Mouse (Mus musculus): ENCODE data around the gene Myl6. TPM values are rescaled to one million over a fixed set of nuclear protein-coding genes. Genes with fewer than 3 reads are reported as not detected.

The Myl6 gene
- total RNA-seq (2021), result 100 to 1,000 TPM; 739 to 765 TPM
- long read RNA-seq, experiment 1, transcript Myl6-206 (7 exons, 691 nt), result minor isoform, 199 of 702 reads
- long read RNA-seq, experiment 1, transcript Myl6-209 (1 exons, 3,040 nt), result minor isoform, 30 of 702 reads
- long read RNA-seq, experiment 1, transcript Myl6-201 (6 exons, 665 nt), result major isoform, 373 of 702 reads
- long read RNA-seq, experiment 1, transcript Myl6-202 (5 exons, 1,668 nt), result minor isoform, 11 of 702 reads
- long read RNA-seq, experiment 1, partial matches to known transcripts, result 54 of 702 reads
- long read RNA-seq, experiment 1, other reads (novel, unspliced or antisense), result 18 of 702 reads
- long read RNA-seq, experiment 2, transcript Myl6-202 (5 exons, 1,668 nt), result minor isoform, 5 of 566 reads
- long read RNA-seq, experiment 2, transcript Myl6-209 (1 exons, 3,040 nt), result minor isoform, 14 of 566 reads
- long read RNA-seq, experiment 2, transcript Myl6-206 (7 exons, 691 nt), result minor isoform, 171 of 566 reads
- long read RNA-seq, experiment 2, transcript Myl6-201 (6 exons, 665 nt), result major isoform, 287 of 566 reads
- long read RNA-seq, experiment 2, partial matches to known transcripts, result 61 of 566 reads
- long read RNA-seq, experiment 2, other reads (novel, unspliced or antisense), result 18 of 566 reads

DNA sequence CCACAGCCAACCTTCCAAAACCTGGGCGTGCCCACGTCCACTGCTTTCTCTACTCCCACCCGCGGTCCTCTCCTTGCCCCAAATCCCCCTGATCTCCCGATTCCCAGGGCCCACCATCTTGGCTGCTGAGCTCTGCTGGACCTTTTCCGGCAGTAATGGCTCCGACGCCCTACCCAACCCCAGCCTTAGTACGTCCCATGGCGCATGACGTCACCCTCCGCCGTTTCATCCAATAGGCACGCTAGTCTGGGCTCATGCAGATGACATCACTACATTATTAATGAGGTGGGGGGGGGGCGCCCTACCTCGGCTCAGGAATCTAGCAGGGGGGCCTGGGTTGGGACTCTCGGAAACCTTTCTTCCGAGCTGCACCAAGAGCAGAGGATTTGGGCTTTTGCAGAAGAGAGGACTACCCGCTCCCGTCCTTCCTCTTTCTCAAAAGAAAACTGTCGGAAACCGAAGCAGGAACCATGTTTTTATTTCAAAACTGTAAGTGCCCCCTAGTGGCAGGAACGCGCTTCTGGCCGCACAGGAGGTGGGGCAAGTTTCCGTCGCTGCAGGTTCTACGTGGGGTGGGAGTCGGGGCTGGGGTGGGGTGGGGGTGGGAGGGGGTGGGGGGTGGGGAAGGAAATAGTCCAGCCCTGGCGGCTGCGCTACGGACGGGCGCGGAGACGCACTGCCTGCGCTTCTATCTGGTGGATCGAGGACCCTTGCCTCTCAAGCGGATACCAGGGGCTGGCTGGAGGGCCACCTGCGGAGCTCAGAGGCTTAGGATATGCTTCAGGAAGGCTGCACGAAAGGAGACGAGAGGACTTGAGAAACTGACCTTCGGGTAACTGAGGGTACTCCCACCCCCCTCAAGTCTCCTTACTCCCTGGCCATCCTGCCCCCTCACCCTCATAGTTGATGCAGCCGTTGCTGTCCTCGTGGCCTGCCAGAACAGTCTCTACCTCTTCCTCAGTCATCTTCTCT is at the start of gene Myl6:
Myl6 (minus strand) TSS at position 451 of the 972 bp plus-strand sequence.
- DNase-seq, result peak; percentile 98

DNA sequence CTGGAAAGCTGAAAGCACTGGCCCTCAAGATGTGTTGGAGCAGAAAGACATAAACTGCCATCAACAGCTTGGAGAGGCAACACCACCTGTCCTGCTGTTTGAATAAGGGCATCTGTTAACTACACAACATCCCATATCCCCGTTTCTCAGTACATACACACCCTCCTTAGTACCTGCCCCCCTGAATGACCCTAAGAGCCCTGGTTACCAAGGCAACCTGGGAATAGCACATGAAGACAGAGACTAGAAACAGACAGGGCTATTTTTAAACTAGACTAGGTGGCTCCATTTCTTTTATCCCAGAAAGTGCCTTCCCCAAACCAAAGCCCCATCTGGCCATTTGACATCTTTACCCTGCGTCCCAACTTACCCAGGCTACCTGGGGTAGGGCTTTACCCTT is 49.2 kb upstream of the Myl6 start:
- DNase-seq, result no peak

DNA sequence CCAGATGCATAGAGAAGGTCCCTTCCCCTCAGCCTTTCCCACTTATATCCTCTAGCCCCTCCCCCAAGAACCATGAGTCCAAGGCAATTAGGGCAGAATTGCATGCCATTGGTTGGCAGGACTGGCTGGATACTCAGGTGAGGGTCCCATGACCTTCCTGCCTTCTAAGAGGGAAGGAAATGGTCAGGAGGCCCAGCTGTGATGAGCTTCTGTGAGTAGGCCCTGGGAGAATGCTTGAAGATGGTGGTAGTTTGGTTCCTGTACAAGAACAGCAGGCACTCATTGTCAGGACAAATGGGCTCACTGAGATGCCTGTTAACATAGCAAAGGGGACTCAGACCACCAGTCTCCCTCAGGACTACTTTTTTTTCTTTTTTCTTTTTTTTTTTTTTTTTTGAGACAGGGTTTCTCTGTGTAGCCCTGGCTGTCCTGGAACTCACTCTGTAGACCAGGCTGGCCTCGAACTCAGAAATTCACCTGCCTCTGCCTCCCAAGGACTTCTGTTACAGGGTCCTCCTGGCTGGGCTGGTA is 44.5 kb upstream of the Myl6 start:
- DNase-seq, result no peak

DNA sequence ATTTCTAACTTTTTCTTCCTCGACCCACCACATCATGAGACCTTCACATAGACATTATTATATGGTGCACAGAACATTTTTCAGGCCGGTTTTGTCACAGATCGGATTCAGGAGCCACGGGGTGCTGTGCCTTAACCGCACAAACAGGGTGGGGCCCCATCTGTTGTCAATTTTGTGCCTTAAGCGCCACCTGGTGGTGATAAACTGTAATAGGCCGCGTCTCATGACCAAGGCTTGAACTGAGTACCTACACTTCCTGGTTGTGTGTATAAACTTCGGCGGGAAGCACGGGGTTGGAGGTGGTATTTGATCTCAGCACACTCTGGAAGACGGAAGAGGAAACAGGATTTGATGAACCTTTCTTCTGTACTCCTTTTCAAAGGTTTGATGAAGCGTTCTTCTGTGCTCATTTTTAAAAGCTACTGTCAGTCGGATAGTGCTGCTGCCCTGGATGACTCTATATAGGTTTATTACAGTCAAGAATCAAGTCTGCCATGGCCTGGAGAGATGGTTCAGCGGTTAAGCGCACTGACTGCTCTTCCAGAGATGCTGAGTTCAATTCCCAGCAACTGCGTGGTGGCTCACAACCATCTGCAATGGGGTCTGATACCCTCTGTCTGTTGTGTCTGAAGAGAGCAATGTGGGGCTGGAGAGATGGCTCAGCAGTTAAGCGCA is 42.5 kb upstream of the Myl6 start:
- DNase-seq, result peak; percentile 87

DNA sequence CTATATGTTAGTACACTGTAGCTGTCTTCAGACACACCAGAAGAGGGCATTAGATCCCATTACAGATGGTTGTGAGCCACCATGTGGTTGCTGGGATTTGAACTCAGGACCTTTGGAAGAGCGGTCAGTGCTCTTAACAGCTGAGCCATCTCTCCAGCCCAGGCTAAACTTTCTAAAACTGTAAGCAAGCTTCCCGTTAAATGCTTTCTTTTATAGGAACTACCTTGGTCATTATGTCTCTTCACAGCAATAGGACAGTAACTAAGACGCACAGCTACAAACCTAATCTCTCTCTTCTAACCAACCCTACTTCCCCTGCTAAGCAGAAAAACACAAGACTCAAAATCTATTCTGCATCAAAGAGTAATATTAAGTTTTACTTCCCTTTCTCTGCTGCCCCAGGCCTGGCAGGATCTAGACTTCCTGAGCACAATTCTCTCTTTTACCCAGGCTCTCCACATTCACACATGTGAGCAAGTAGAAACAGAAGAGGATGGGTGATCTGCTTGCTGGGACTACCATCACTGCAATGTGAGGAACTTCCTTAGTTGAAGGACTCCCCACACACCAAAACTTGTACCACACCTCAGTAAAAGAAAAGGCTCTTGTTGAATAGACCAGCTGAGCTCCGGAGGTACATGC is 41.8 kb upstream of the Myl6 start:
- no peak for DNase-seq

DNA sequence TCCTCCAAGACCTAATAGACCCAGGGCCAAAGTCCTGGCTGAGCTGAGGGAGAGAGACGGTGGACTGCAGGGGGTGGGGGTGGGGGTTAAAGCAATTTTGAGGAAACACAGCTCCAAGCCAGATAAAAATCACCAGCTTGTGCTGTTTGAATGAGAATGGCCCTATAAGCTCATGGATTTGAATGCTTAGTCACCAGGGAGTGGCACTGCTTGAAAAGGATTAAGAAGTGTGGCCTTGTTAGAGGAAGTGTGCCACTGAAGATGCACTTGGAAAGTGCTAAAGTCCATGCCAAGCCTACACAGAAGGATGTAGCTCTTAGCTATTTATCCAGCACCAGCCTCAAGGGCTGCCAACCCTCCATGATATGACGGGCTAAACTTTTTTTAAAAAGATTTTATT is 41.3 kb upstream of the Myl6 start:
- DNase-seq, result no peak

DNA sequence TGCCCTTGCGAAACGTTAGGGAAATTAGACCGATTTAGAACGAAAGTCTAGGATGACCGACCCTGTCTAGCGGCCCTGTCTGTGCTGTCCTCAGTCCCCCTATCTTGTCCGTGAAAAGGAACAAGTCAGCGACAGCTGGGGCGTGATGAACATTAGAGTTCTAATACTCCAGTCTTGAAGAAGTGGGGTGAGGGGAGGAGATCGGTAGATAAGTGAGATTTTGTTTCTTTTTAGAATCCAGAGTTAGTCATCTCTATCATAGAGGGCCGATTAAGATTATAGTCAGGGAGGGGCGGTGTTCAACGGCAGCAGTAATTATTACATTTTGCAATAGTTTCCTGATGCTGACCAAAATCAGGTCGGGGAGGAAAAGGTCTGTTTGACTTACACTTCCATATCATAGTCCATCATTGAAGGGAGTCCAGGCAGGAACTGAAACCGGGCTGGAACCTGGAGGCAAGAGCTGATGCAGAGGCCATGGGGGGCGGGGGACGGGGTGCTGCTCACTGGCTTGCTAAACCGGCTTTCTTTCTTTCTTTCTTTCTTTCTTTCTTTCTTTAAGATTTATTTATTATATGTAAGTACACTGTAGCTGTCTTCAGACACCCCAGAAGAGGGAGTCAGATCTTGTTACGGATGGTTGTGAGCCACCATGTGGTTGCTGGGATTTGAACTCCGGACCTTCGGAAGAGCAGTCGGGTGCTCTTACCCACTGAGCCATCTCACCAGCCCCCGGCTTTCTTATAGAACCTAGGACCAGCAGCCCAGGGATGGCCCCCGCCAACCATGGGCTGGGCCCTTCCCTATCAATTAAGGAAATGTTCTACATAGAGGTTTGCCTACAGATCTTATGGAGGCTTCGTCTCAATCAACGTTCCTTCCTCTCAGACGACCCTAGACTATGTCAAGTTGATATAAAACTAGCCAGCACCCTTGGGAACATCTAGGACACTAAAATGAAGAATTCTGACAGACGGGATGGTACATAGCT is 32.7 kb upstream of the Myl6 start:
- no peak for DNase-seq

DNA sequence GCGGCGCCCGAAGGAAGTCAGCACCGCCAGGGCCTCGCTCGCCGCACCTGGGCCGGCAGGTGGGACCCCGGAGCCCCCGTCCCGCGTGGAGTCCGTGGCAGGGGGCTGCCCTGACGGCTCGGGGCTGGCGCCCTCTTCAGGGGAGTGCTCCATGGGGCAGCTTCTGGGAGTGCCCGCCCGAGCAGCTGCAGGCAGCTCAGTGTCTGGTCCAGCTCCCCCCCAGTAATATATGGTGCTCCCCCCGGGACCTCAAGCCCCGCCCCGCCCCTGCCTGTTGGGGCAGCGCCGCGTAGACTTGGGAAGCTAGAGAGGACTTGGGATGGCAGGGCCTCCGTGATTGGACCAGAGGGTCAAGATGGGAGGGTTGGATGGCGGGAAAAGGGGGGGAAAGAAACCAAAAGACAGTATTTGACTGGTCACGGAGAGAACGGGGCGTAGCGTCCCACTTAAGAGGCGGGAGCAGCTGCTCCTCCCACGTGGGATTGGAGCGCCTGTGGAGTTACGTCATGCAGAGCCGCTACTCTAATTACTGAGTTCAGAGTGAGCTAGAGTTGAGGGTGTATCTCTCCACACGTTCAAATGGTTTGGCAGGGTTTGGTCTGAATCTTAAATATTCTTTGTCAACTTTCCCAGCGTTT is 31.8 kb upstream of the Myl6 start, which contains the start of gene Esyt1:
Esyt1 (minus strand) TSS at position 201 of the 638 bp plus-strand sequence.
- peak; percentile 93 for DNase-seq

DNA sequence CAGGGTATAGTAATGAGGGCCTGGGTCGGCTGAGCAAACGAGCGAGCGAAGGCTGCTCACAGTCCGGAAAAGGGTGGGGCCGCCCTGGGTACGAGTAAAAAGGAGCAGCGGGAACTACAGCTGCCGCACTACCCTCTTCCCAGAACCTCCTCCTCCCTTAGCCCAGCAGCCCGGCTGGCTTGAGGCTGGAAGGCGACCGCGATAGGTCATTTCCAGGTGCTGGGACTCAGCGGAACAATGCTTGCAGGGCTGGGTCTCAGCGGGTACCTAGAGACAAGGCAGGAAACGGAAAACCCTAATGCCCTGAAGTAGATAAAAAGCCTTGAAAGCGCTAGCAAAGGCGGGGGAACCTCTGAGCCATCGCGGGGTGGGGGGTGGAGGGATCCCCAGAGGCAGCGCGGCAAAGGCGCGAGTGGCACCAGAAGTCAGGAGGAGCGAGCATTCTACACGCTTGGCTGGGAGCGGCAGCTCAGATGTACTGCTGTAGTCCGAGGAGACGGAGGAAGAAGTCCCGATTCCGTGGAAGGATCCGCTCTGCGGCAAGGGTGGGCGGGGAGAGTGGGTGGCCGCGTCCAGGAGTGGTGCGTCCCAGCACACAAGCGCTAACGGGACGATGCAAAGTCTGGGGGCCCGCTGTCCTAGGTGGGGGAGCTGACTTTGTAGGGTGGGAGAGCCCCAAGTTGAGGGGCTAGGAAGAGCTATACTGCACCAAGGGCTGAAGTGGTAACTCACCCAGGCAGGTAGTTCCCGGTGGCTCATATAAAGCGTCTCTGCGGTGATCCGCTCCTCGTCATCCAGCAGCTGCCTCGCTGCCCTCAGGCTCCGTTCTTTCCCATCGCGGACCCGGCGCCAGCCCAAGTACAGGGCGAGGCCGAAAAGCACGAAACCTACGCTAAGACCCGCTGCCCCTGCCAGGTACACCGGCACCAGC is 31.1 kb upstream of the Myl6 start:
- DNase-seq, result peak; percentile 66

DNA sequence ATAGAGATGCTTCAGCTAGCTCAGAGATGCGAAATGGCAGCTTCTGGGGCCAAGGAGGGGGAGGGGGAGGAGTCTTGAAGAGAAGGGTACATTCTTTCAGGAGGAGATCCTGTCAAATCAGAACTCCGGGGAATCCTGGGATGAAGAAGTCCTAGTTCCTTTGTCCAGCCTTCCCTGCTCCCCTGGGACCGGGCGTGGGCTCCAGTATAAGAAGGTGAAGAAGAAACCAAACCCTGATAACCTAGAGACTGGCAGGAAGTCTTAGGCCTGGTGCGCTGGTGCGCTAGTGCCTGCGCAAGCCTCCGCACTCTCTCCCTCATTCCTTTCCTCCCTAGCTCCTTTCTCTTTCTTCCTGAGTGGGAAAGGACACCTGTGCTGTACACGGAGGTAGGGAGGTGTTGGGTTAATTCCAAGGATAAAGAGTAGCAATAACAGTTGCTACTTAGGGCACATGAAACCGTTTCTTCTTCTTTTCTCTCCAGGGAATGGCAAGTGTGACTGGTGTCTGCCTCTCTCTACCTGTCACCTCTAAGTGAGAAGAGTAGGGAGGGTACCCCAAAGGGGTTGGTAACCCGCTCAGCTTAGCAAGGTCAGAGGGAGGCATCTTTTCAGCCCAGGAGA is 30.3 kb upstream of the Myl6 start:
- DNase-seq, result no peak

DNA sequence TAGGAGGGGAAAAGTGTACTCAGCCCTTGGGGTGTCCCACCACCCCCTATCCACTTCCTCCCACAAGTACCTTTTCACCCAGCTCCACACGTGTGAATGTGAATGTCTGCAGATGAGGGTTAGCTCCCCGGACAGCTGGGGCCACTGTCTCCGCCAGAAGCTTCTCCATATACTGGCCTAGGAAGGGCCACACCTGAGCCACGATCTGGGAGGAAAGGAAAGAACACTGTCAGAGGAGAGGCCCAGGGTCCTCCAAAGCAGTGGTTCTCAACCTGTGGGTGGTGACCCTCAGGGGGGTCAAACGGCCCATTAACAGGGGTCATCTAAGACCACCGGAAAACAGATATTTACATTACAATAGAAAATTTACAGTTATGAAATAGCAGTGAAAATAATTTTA is 28.4 kb upstream of the Myl6 start:
- no peak for DNase-seq

DNA sequence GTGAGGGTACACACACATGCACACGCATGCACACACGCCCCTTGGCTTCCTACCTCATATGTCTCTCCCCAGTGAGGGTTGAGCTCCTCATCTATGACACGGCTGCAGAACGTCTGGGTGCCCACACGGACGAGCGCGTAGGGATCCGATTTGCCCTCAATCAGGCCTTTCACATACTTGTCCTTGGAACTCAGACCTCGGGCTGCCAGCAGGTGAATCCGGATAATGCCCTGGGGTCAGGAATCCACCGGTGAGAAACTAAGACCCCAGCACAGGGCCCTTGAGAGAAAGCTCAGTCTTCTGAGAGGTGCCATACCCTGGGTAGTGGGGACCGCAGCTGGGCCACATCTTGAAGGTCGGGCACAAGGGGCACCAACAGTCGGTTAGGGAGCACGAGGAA is 26.6 kb upstream of the Myl6 start:
- no peak for DNase-seq

DNA sequence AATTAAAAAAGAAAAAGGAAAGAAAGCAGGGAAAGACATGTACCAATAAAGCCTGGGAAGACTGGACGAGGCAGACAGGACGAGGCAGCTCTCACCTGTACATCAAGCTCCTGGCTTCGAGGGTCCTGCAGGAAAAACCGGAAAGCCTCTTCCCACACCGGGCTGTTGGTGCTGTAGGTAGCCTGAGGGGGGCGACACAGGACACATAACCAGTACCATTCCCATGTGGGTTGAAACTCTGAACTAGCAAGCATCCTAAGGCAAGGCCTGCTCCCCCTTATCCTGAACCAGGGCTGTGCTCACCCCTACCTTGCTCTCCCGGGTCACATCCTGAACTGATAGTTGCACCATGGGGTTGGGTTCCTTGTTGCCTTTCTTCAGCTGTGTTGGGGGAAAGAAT is 24.9 kb upstream of the Myl6 start:
- DNase-seq, result peak; percentile 65

DNA sequence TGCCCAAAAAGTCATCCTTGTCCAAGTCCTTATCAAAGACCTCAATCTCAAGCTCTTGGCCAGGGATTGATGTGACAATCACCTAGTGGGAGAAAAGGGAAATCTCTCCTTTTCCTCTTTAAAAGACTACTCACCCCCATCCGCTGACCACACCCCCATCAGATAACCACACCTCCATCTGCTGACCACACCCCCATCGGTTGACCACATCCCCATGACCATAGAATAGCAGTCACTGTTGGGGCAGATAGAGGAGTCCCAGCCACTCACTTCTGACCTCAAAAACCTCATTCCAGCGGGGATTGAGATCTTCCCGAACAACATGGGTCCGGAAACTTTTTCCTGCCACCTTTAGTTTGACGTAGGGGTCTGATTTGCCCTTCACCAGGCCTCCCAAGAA is 22.7 kb upstream of the Myl6 start:
- peak; percentile 29 for DNase-seq

DNA sequence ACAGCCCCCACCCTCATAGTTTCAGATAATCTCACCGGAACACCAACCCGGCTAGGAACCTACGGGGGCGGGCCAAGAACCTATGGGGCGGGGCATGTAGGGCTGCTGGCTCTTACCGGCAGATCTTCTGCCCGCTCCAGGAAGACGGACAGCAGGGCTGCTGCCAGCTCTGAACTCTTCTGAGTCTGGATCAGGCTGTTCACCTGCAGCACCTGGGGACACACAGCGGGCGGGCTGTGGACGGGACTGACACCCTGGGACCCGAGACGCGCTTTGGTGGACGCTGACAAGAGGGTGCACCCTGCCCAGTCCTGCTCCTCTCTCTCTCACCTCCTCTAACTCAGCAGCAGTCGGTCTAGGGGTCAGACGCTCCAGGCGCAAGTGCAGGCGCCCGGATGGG is 22.1 kb upstream of the Myl6 start:
- no peak for DNase-seq

DNA sequence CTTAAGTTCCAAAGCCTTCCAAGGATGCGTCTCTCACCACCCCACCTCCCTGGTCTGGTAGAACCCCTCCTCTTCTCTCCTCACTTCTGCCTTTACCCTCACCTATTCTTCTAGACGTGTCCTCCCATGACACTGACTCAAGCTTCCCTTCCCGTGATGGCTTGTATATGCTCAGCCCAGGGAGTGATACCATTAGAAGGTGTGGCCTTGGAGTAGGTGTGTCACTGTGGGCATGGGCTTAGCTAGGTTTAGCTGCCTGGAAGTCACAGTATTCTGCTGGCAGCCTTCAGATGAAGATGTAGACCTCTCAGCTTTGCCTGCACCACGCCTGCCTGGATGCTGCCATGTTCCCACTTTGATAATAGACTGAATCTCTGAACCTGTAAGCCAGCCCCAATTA is 21.1 kb upstream of the Myl6 start:
- no peak for DNase-seq

DNA sequence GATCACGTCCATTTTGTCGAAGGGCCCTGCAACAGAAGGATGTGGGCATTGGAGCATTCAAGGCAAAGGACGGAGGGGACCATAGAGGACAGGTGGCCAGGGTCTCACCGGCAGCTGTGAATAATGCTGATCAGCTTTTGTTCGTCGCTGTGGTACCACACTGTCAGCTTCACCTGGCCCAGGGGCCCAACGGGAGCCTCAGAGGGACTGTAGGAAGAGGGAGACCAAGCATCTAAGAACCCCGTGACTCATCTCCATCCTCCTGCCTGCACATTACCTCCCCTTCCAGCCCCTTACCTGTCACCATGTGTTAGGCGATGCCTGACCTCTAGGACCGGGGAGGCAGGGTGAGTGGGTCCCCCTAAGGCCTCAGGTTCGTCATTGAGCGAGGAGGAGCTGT is 17.8 kb upstream of the Myl6 start:
- no peak for DNase-seq

DNA sequence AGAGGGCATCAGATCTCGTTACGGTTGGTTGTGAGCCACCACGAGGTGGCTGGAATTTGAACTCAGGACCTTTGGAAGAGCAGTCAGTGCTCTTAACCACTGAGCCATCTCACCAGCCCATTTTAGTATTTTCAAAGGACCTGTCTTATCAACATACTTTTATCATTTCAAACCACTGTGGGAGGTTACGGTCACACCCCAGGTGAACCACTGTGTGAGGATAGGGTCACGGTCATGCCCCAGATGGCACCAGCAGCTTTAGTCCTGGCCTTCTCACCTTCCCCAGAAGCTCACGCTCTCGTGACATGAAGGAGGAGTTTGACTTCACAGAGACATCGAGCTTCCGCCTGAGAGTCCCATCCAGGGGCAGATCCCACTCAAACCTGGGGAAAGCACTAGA is 17.2 kb upstream of the Myl6 start:
- DNase-seq, result no peak

All from adrenal gland, postnatal 10 days (tissue).